Mouse (Mus musculus) small intestine, adult 2 months (tissue): ENCODE measurements at regions not wholly inside any gene's neighbourhood (a gene's known extent, or its start where the extent isn't known, plus 50 kb on each side); places are given as distances from the start of the nearest gene placed in this dataset.

Source experiments
- CTCF ChIP-seq: fragments of 200-500 bp; IDR thresholded peaks from 2 replicates; pipeline ENCODE4 v1.5.1; 2012; ENCODE audit warnings: low read depth, mild to moderate bottlenecking, control low read depth, inconsistent platforms, low read length, moderate library complexity, mixed read lengths; ENCODE audit not compliant: insufficient replicate concordance, insufficient read length; ENCODE audit errors: extremely low read depth
- POLR2A ChIP-seq: fragments of 200-500 bp; IDR thresholded peaks from 2 replicates; pipeline ENCODE4 v1.6.1; 2012; ENCODE audit warnings: low read depth, mild to moderate bottlenecking, control low read depth, inconsistent platforms, low read length, moderate library complexity

GRCm38 (mm10) chr17:27260116-27260515 lies 55.8 kb upstream of the Lemd2 start:
- no peak for TF ChIP-seq POLR2A
- TF ChIP-seq CTCF: no peak
